Mouse (Mus musculus) lung, adult 2 months (tissue): Measurements from ENCODE around the gene Polr2j.

Source experiments
- CTCF ChIP-seq: fragments of 200-500 bp; IDR thresholded peaks from 2 replicates; pipeline ENCODE4 v1.5.1; 2011; ENCODE audit warnings: mild to moderate bottlenecking, low read length, control low read depth; ENCODE audit not compliant: insufficient read depth
- POLR2A ChIP-seq: fragments of 200-500 bp; IDR thresholded peaks from 2 replicates; pipeline ENCODE4 v1.6.1; 2011; ENCODE audit warnings: low read depth, mild to moderate bottlenecking, control low read depth, low read length, borderline replicate concordance; ENCODE audit errors: extremely low read depth

DNA sequence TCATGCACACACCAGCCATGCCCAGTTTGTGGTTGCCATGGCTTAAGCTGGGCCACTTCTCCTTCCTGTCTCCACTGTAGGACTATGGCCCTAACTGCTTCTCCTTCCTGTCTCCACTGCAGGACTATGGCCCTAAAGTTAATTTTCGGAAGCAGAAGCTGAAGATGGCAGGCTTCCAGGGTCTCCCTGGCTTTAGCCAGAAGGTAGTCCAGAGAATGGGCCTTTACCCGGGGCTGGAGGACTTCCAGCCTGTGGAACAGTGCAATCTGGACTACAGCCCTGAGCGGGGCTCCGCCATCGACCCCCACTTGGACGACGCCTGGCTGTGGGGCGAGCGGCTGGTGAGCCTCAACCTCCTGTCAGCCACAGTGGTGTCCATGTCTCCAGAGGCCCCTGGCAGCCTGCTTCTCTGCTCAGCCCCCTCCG is 23.6 kb downstream of the Polr2j start:
- TF ChIP-seq CTCF (no peak), POLR2A (no peak)
